Mouse (Mus musculus) heart, postnatal 14 days (tissue): ENCODE data around the gene Anxa1. TPM values are rescaled to one million over a fixed set of nuclear protein-coding genes. Genes with fewer than 3 reads are reported as not detected.

Experiments used
- DNase-seq, 2 experiments: peaks; one replicate each; pipeline ENCODE4 v3.0.0; 2021 to 2022
- intact Hi-C: fragments of 180-260 bp; cut with DNase I; formaldehyde crosslinking; loops from one replicate; pipeline ENCODE4 v1.15.1; 2025
- total RNA-seq, 2 experiments: library from RNA; stranded (reverse); gene quantifications; 2 replicates each; pipeline ENCODE4 v1.2.3; 2021

Anxa1 gene
- total RNA-seq, 2 experiments from 2014 or later: 27.7 to 30.0 TPM

GRCm38 (mm10) chr19:20385645-20386044, 5.1 kb downstream of the Anxa1 start:
- intact Hi-C loops: no loop called here
- DNase-seq: no peak

GRCm38 (mm10) chr19:20381207-20381752, 9.5 kb downstream of the Anxa1 start:
- no peak for DNase-seq

GRCm38 (mm10) chr19:20370175-20370574, 20.6 kb downstream of the Anxa1 start:
- DNase-seq: no peak
- intact Hi-C loops: no loop called here

More at GRCm38 (mm10) chr19:20381207-20381752, 9.5 kb downstream of the Anxa1 start:
- intact Hi-C loops: no loop called here

- intact Hi-C loops: loop anchor here (10.0 kb wide), 1 partner anchor 398 kb away; no protein-coding TSS in a partner anchor
- no peak for DNase-seq
These were observed 24.2 kb downstream of the Anxa1 start for GRCm38 (mm10) chr19:20366571-20366970.

- intact Hi-C loops: loop anchor here (10.0 kb wide), 1 partner anchor 399 kb away; no protein-coding TSS in a partner anchor
- DNase-seq: no peak
These were observed 24.7 kb downstream of the Anxa1 start for GRCm38 (mm10) chr19:20366010-20366409.

- no peak for DNase-seq
- intact Hi-C loops: loop anchor here (10.0 kb wide), 1 partner anchor 399 kb away; no protein-coding TSS in a partner anchor
These were observed 25.4 kb downstream of the Anxa1 start for GRCm38 (mm10) chr19:20365364-20365763.

GRCm38 (mm10) chr19:20364931-20365330, 25.8 kb downstream of the Anxa1 start:
- intact Hi-C loops: loop anchor here (10.0 kb wide), 1 partner anchor 400 kb away; no protein-coding TSS in a partner anchor

GRCm38 (mm10) chr19:20363221-20363620, 27.5 kb downstream of the Anxa1 start:
- intact Hi-C loops: loop anchor here (10.0 kb wide), 1 partner anchor 402 kb away; no protein-coding TSS in a partner anchor
- no peak for DNase-seq

More at GRCm38 (mm10) chr19:20364931-20365330, 25.8 kb downstream of the Anxa1 start:
- no peak for DNase-seq

GRCm38 (mm10) chr19:20361917-20362577, 28.7 kb downstream of the Anxa1 start:
- intact Hi-C loops: loop anchor here (1.0 to 10.0 kb wide), 2 partner anchors 72 to 403 kb away; no protein-coding TSS in a partner anchor
- DNase-seq: no peak

- no peak for DNase-seq
- intact Hi-C loops: no loop called here
These were observed 32.1 kb downstream of the Anxa1 start for GRCm38 (mm10) chr19:20358679-20359078.

GRCm38 (mm10) chr19:20345317-20345917, 45.3 kb downstream of the Anxa1 start:
- DNase-seq: peak; percentile 71 to 77

GRCm38 (mm10) chr19:20344511-20345316, 46.0 kb downstream of the Anxa1 start:
- peak; percentile 8 to 57 for DNase-seq
- intact Hi-C loops: loop anchor here (5.0 kb wide), 2 partner anchors 1367 to 1472 kb away; no protein-coding TSS in a partner anchor

More at GRCm38 (mm10) chr19:20345317-20345917, 45.3 kb downstream of the Anxa1 start:
- intact Hi-C loops: no loop called here

GRCm38 (mm10) chr19:20344052-20344451, 46.7 kb downstream of the Anxa1 start:
- intact Hi-C loops: loop anchor here (5.0 kb wide), 2 partner anchors 1367 to 1472 kb away; no protein-coding TSS in a partner anchor
- DNase-seq: no peak

Other genes starting within 250 kb of the Anxa1 start
- 10 to 100 TPM; 20.2 to 37.5 TPM for gene Aldh1a1, start 101.8 kb upstream of the Anxa1 start, total RNA-seq